Comparison of ENCODE assay signal across 25 mouse cellular contexts in the genomic region with DNA sequence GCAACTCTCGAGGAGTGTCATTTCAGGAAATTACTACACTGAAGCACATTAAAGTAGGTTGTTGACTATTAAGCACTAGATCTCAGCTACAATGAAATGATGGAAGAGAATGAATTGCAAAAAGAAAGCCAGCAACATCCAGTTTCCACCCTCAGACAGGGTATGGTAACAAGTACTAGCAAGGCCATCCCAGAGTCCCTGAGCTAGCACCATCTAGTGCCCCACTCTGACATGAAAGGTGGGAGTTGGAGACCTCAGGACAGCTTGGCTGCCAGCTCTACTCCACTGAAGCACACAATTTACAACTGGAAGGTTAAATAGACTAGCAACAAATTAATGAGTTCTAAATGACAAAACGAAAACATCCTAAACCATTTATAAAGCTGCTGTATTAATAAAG. TPM values are rescaled to one million over a fixed set of nuclear protein-coding genes. Genes with fewer than 3 reads are reported as not detected.
DNase-seq lines count a peak whose midpoint lies in the region; ATAC-seq and TF ChIP-seq lines count a peak whose summit lies in the region.
"Had no signal": no experiment of that assay in that cellular context is flagged by ENCODE, and none has a peak within 500 bp of the region (broad histone marks: within the 10 kb centered on the region; RNA-seq: fewer than 3 reads in every experiment).

No protein-coding gene starts in this region.

- no peaks in the 10 kb centered on the region for H3K36me3 ChIP-seq in heart, adult 2 months (ENCODE audit: control insufficient read depth, insufficient read depth, low read length)
- H3K36me3 ChIP-seq in heart, postnatal 0 days (replicated peaks; ENCODE audit: control insufficient read depth, insufficient read depth, low read length) = peaks cover 8% of the 10 kb centered on the region; the same call in 1 of the 2 replicates
- peaks cover 26% of the 10 kb centered on the region for H3K36me3 ChIP-seq in limb, embryonic 12.5 days
- peaks cover 31% of the 10 kb centered on the region for H3K36me3 ChIP-seq in limb, embryonic 10.5 days

- H3K4me1 ChIP-seq in heart, adult 2 months (ENCODE audit: control insufficient read depth, insufficient read depth, low read length) = peaks cover 1% of the 10 kb centered on the region
- H3K4me1 ChIP-seq in heart, postnatal 0 days (ENCODE audit: control insufficient read depth, insufficient read depth) = peaks cover 2% of the 10 kb centered on the region; the same call in 1 of the 2 replicates
- peaks cover 9% of the 10 kb centered on the region; the same call in 1 of the 2 replicates for H3K4me1 ChIP-seq in limb, embryonic 12.5 days (replicated peaks)
- H3K4me1 ChIP-seq in limb, embryonic 10.5 days = no peaks in the 10 kb centered on the region
- H3K4me1 ChIP-seq: forebrain, embryonic 12.5 days; neural tube, embryonic 12.5 days had no signal

- ATAC-seq in heart, postnatal 0 days (ENCODE audit: insufficient read depth, low read depth) = no peak
- ATAC-seq in limb, embryonic 12.5 days (ENCODE audit: insufficient number of reproducible peaks, insufficient read depth, low FRiP score, low TSS enrichment, low read depth) = no peak
- ATAC-seq: activated CD4-positive, CD25-positive, alpha-beta regulatory T cell, adult 4 months; hindbrain, postnatal 0 days had no signal

- intact Hi-C loops in heart, adult 2 months (cut with DNase I) = no loop called here
- intact Hi-C loops in heart, postnatal 36 days (cut with DNase I) = no loop called here

- H3K27me3 ChIP-seq in heart, adult 2 months (ENCODE audit: control insufficient read depth, insufficient read depth, low read length) = no peaks in the 10 kb centered on the region
- H3K27me3 ChIP-seq in heart, postnatal 0 days (ENCODE audit: control insufficient read depth, insufficient read depth, low read length) = no peaks in the 10 kb centered on the region
- H3K27me3 ChIP-seq in limb, embryonic 12.5 days = no peaks in the 10 kb centered on the region
- no peaks in the 10 kb centered on the region for H3K27me3 ChIP-seq in limb, embryonic 10.5 days (ENCODE audit: low read depth, poor library complexity, severe bottlenecking)
- H3K27me3 ChIP-seq: embryonic facial prominence, embryonic 13.5 days; forebrain, embryonic 12.5 days; limb, embryonic 15.5 days; neural tube, embryonic 12.5 days had no signal

- no peak overlapping the region for H3K9ac ChIP-seq in heart, adult 2 months (ENCODE audit: low read depth, low read length)
- H3K9ac ChIP-seq in heart, postnatal 0 days (replicated peaks; ENCODE audit: low read depth, low read length) = no peak overlapping the region
- no peak overlapping the region for H3K9ac ChIP-seq in limb, embryonic 12.5 days (replicated peaks)
- H3K9ac ChIP-seq: embryonic facial prominence, embryonic 13.5 days; forebrain, embryonic 12.5 days; limb, embryonic 15.5 days; liver, embryonic 14.5 days; lung, embryonic 14.5 days; neural tube, embryonic 12.5 days had no signal

- no peak for TF ChIP-seq EP300 in heart, adult 2 months (IDR thresholded peaks at IDR 0.05; ENCODE audit: insufficient read depth, low read depth, low read length)
- TF ChIP-seq EP300 in heart, postnatal 0 days (IDR thresholded peaks at IDR 0.05; ENCODE audit: low read depth) = no peak

- no peaks in the 10 kb centered on the region for H3K9me3 ChIP-seq in heart, postnatal 0 days (replicated peaks; ENCODE audit: control insufficient read depth, low read length)
- H3K9me3 ChIP-seq in limb, embryonic 12.5 days = no peaks in the 10 kb centered on the region
- H3K9me3 ChIP-seq in limb, embryonic 10.5 days (replicated peaks) = no peaks in the 10 kb centered on the region
- H3K9me3 ChIP-seq: embryonic facial prominence, embryonic 13.5 days; forebrain, embryonic 12.5 days; G1E; limb, embryonic 15.5 days; neural tube, embryonic 12.5 days had no signal

- no peak for TF ChIP-seq POLR2A in heart, adult 2 months (IDR thresholded peaks at IDR 0.05; ENCODE audit: insufficient read depth, low read depth, low read length)

- no peak overlapping the region for H3K27ac ChIP-seq in heart, adult 2 months
- peak overlapping the region; percentile 55; the same call in 1 of the 2 replicates for H3K27ac ChIP-seq in heart, postnatal 0 days (ENCODE audit: low read depth)
- H3K27ac ChIP-seq in limb, embryonic 12.5 days = 0 out of 2 replicates have a peak overlapping the region, but pooled peaks have one; percentile 35
- no peak overlapping the region for H3K27ac ChIP-seq in limb, embryonic 10.5 days
- H3K27ac ChIP-seq: embryonic facial prominence, embryonic 13.5 days; forebrain, embryonic 12.5 days; hindbrain, postnatal 0 days; limb, embryonic 15.5 days; liver, embryonic 14.5 days; neural tube, embryonic 12.5 days had no signal

- no peak overlapping the region for H3K4me3 ChIP-seq in heart, adult 2 months
- no peak overlapping the region for H3K4me3 ChIP-seq in heart, postnatal 0 days (ENCODE audit: low read depth, low read length)
- no peak overlapping the region for H3K4me3 ChIP-seq in limb, embryonic 12.5 days (replicated peaks)
- no peak overlapping the region for H3K4me3 ChIP-seq in limb, embryonic 10.5 days
- H3K4me3 ChIP-seq: embryonic facial prominence, embryonic 13.5 days; erythroblast, embryonic 14.5 days; forebrain, embryonic 12.5 days; limb, embryonic 15.5 days; neural tube, embryonic 12.5 days had no signal

- no peak overlapping the region for H3K4me2 ChIP-seq in heart, postnatal 0 days (ENCODE audit: low read depth, low read length)
- no peak overlapping the region for H3K4me2 ChIP-seq in limb, embryonic 12.5 days
- H3K4me2 ChIP-seq: embryonic facial prominence, embryonic 13.5 days; forebrain, embryonic 12.5 days; limb, embryonic 15.5 days; lung, embryonic 14.5 days; neural tube, embryonic 12.5 days had no signal

- TF ChIP-seq CTCF in heart, adult 2 months (IDR thresholded peaks at IDR 0.05) = peak; percentile 35
- peak; percentile 39 for TF ChIP-seq CTCF in heart, postnatal 0 days (IDR thresholded peaks at IDR 0.05; ENCODE audit: low read depth)

- no peak for DNase-seq in heart, adult 2 months
- DNase-seq in heart, postnatal 4 days = no peak
- no peak for DNase-seq in heart, postnatal 0 days (ENCODE audit: low spot score)
- DNase-seq in heart, postnatal 36 days = no peak
- DNase-seq in limb, embryonic 10.5 days (ENCODE audit: low spot score) = no peak
- no peak for DNase-seq in urinary bladder, adult 18-20 months (ENCODE audit: low spot score in 2 of 2)
- DNase-seq: adrenal gland, adult 8-10 months; cerebellum, adult 11-12 months; cerebellum, postnatal 14 days; kidney, adult 11 months; layer of hippocampus, adult 9-11 months; lung, embryonic 14.5 days; midbrain, embryonic 14.5 days; right cerebral cortex, postnatal 14 days had no signal

- 84% methylated on average over 2 of the region's 2 CpGs for WGBS in heart, adult 2 months
- WGBS in heart, postnatal 0 days = 91% methylated on average over 2 of the region's 2 CpGs
- 87% methylated on average over 2 of the region's 2 CpGs for WGBS in limb, embryonic 12.5 days
- 91% methylated on average over 2 of the region's 2 CpGs for WGBS in limb, embryonic 10.5 days

- no peaks in the 10 kb centered on the region for H3K79me2 ChIP-seq in heart, adult 2 months (replicated peaks; ENCODE audit: control insufficient read depth, insufficient read depth, low read length)

RNA-seq across cellular contexts. Expression of a gene that starts 11.8 kb away (rescaled TPM):
- total RNA-seq in heart, adult 2 months (2021) = 100 to 1,000 TPM; 316 to 339 TPM
- 16.4 and 27.2 TPM in 2 replicates for polyA plus RNA-seq in heart, adult 2 months (2012; rRNA removed)
- total RNA-seq in heart, postnatal 4 days (2021) = 100 to 1,000 TPM; 281 to 301 TPM
- total RNA-seq in heart, postnatal 0 days (2014; rRNA removed; ENCODE audit: low replicate concordance) = 32.1 and 88.6 TPM in 2 replicates
- 314 and 316 TPM in 2 replicates for polyA plus RNA-seq in heart, postnatal 0 days (2015; fragmentation: Nextera tagmentation; extraction: Ambion mirVana)
- total RNA-seq in heart, postnatal 36 days (2021) = 100 to 1,000 TPM; 341 to 349 TPM
- 14.0 and 17.0 TPM in 2 replicates for polyA plus RNA-seq in limb, embryonic 12.5 days (2016; fragmentation: Nextera tagmentation; extraction: Ambion mirVana)
- polyA plus RNA-seq in limb, embryonic 10.5 days (2016; fragmentation: Nextera tagmentation; extraction: Ambion mirVana) = 3.0 and 3.1 TPM in 2 replicates
- total RNA-seq: megakaryocyte, adult 5-6 weeks had no signal
- polyA plus RNA-seq: erythroblast, embryonic 14.5 days; G1E had no signal

Comparison
In these comparisons a context has a peak if more than half of its experiments do, and no peak if none do; other contexts are left out.
1. H3K27ac ChIP-seq: peak in heart, postnatal 0 days (single experiment) and limb, embryonic 12.5 days (single experiment); none in heart, adult 2 months (single experiment) and limb, embryonic 10.5 days (single experiment).